Mouse (Mus musculus): ENCODE measurements around the gene Rreb1. TPM values are rescaled to one million over a fixed set of nuclear protein-coding genes. Genes with fewer than 3 reads are reported as not detected.

Rreb1 gene
- polyA plus RNA-seq, 1 experiment from 2014 or later, result 13.0 TPM

DNA sequence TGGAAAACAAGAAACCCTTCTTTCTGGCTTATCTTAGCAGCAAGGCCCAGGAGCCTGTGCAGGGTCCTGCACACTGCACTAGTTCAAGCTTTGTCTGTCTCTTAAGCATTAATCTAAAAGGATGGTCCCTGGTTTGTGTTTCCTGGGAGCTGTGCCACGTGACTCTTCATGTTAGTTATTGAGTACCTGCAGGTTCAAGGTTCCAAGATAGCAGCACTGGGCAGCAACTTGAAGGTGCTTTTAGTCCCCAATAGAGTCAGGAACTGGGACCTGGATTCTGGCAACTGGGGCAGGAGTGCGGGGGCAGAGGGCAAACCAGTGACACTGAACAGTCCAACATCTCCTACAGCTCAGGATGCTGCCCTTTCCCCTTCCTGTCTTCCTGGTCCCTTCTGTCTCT, 162.0 kb downstream of the Rreb1 start:
- no peaks in the 10 kb centered on the region for H3K27me3 ChIP-seq (ENCODE audit: control insufficient read depth, insufficient read depth, low read length)
- 76% methylated on average over 2 of the region's 2 CpGs for WGBS
- no peak overlapping the region for H3K4me2 ChIP-seq (ENCODE audit: low read depth, low read length)
- H3K27ac ChIP-seq (ENCODE audit: low read length), result no peak overlapping the region
- H3K9me3 ChIP-seq (replicated peaks; ENCODE audit: control insufficient read depth, low read length), result no peaks in the 10 kb centered on the region
- H3K4me1 ChIP-seq (ENCODE audit: control insufficient read depth, insufficient read depth, low read length), result peaks cover 15% of the 10 kb centered on the region
- no peak overlapping the region for H3K4me3 ChIP-seq (ENCODE audit: low read length)
- H3K36me3 ChIP-seq (ENCODE audit: control insufficient read depth, insufficient read depth), result peaks cover 27% of the 10 kb centered on the region
- no peak for ATAC-seq (replicated peaks; ENCODE audit: extremely low read depth, insufficient read depth, low FRiP score)
- no peak overlapping the region for H3K9ac ChIP-seq (ENCODE audit: low read length)

DNA sequence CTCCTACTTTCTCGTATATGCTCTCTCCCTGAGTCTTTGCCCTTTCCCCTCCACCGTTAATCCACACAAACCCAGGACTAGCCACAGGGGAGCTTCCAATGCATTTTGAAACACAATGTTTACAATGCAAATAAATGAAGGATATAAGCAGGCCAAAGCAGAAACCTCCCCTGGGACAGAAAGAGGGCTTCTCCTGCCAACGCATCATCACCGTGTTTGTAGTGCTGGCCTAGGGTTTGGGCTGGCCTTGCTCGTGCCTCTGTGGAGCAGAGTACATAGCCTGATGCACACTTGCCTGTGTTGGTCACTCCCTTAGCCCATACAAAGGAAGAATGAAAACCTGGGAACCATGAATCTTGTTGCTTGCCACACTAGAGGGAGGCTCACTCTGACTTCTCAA, 162.4 kb downstream of the Rreb1 start:
- H3K36me3 ChIP-seq (ENCODE audit: control insufficient read depth, insufficient read depth), result peaks cover 24% of the 10 kb centered on the region

DNA sequence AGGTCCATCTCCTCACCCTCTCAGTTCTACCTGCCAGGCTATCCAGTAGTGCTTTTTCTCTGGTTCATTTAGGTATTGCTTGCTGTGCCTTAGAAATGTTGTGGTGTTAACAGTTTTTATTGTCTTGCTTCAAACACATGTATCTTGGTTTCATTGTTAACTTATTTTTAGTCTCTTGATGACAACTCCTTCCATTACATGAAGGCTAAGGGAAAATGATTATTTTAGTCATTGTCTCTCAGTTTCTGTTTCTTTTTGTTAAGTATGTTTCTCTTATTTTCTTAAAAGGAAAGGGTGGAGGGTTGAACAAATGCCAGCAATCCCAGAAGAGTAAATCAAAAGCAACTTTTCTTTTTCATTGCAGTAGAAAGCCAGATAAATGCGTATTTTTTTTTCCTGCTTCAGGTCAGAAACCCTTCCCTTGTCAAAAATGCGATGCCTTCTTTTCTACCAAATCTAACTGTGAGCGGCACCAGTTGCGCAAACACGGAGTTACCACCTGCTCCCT, 163.0 kb downstream of the Rreb1 start:
- Histone ChIP-seq H3K4me3 (ENCODE audit: low read length) (no peak overlapping the region), H3K4me1 (ENCODE audit: control insufficient read depth, insufficient read depth, low read length) (peaks cover 18% of the 10 kb centered on the region), H3K36me3 (ENCODE audit: control insufficient read depth, insufficient read depth) (peaks cover 19% of the 10 kb centered on the region), H3K9me3 (replicated peaks; ENCODE audit: control insufficient read depth, low read length) (no peaks in the 10 kb centered on the region), H3K27ac (ENCODE audit: low read length) (no peak overlapping the region), H3K9ac (ENCODE audit: low read length) (no peak overlapping the region), H3K4me2 (ENCODE audit: low read depth, low read length) (no peak overlapping the region), H3K27me3 (ENCODE audit: control insufficient read depth, insufficient read depth, low read length) (no peaks in the 10 kb centered on the region)
- 83% methylated on average over 5 of the region's 5 CpGs for WGBS
- ATAC-seq (replicated peaks; ENCODE audit: extremely low read depth, insufficient read depth, low FRiP score), result no peak

More for the DNA sequence above, 162.4 kb downstream of the Rreb1 start:
- H3K9me3 ChIP-seq (replicated peaks; ENCODE audit: control insufficient read depth, low read length), result no peaks in the 10 kb centered on the region
- H3K27me3 ChIP-seq (ENCODE audit: control insufficient read depth, insufficient read depth, low read length), result no peaks in the 10 kb centered on the region
- no peak overlapping the region for H3K4me2 ChIP-seq (ENCODE audit: low read depth, low read length)
- ATAC-seq (replicated peaks; ENCODE audit: extremely low read depth, insufficient read depth, low FRiP score), result no peak
- H3K4me3 ChIP-seq (ENCODE audit: low read length), result no peak overlapping the region
- 75% methylated on average over 5 of the region's 5 CpGs for WGBS
- H3K9ac ChIP-seq (ENCODE audit: low read length), result no peak overlapping the region
- no peak overlapping the region for H3K27ac ChIP-seq (ENCODE audit: low read length)
- H3K4me1 ChIP-seq (ENCODE audit: control insufficient read depth, insufficient read depth, low read length), result peaks cover 18% of the 10 kb centered on the region

GRCm38 (mm10) chr13:37941950-37942886, 164.0 kb downstream of the Rreb1 start:
- H3K36me3 ChIP-seq (ENCODE audit: control insufficient read depth, insufficient read depth), result peaks cover 14% of the 10 kb centered on the region
- H3K4me1 ChIP-seq (ENCODE audit: control insufficient read depth, insufficient read depth, low read length), result peaks cover 18% of the 10 kb centered on the region
- no peaks in the 10 kb centered on the region for H3K9me3 ChIP-seq (replicated peaks; ENCODE audit: control insufficient read depth, low read length)
- no peaks in the 10 kb centered on the region for H3K27me3 ChIP-seq (ENCODE audit: control insufficient read depth, insufficient read depth, low read length)
- H3K27ac ChIP-seq (ENCODE audit: low read length), result peak overlapping the region; percentile 20
- no peak overlapping the region for H3K4me3 ChIP-seq (ENCODE audit: low read length)
- H3K9ac ChIP-seq (ENCODE audit: low read length), result 0 out of 2 replicates have a peak overlapping the region, but pooled peaks have one; percentile 30
- ATAC-seq (replicated peaks; ENCODE audit: extremely low read depth, insufficient read depth, low FRiP score), result no peak
- no peak overlapping the region for H3K4me2 ChIP-seq (ENCODE audit: low read depth, low read length)
- WGBS, result 72% methylated on average over 17 of the region's 17 CpGs

DNA sequence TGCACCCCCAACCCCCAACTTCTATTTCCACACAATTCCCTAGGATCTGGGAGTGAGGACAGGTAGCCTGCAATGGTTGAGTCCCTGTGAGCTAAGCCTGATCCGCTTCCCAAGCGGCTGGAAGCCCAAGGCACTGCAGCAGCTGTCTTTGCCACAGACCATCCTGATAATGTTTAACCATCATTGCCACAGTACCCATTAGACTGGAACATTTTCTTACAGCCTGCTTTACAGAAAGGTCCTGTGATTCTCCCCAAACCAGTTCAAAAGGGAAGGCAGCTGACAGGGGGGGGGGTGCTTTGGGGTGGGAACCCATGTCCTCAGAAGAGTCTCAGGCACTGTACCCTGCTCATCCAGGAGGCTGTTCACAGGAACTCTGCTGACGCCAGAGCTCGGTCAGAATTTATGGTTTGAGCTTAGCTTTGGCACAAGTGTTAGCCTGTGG, 164.7 kb downstream of the Rreb1 start:
- Histone ChIP-seq H3K4me1 (ENCODE audit: control insufficient read depth, insufficient read depth, low read length) (peaks cover 18% of the 10 kb centered on the region), H3K9me3 (replicated peaks; ENCODE audit: control insufficient read depth, low read length) (no peaks in the 10 kb centered on the region), H3K27ac (ENCODE audit: low read length) (no peak overlapping the region), H3K4me3 (ENCODE audit: low read length) (no peak overlapping the region), H3K9ac (ENCODE audit: low read length) (no peak overlapping the region), H3K27me3 (ENCODE audit: control insufficient read depth, insufficient read depth, low read length) (no peaks in the 10 kb centered on the region), H3K36me3 (ENCODE audit: control insufficient read depth, insufficient read depth) (peaks cover 20% of the 10 kb centered on the region), H3K4me2 (ENCODE audit: low read depth, low read length) (no peak overlapping the region)
- ATAC-seq (replicated peaks; ENCODE audit: extremely low read depth, insufficient read depth, low FRiP score), result no peak
- WGBS, result 82% methylated on average over 4 of the region's 4 CpGs

DNA sequence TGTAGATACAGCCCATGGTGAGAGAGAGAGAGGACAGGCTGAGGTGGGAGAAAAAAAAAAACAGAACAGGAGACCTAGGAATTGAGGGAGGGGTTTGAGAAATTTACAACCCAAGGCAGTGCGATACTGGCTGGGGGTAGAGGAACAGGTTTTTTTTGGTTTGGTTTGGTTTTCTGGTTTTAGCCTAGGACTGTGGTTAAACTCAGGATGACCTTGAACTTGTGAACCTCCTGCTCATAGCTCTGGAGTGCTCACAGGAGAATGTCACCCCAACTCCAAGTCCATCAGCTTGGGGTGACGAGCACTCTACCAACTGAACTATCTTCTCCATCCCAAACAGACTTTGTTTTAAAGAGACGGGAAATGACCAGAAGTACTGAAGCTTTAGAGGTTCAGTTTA, 165.3 kb downstream of the Rreb1 start:
- Histone ChIP-seq H3K4me2 (ENCODE audit: low read depth, low read length) (no peak overlapping the region), H3K9me3 (replicated peaks; ENCODE audit: control insufficient read depth, low read length) (no peaks in the 10 kb centered on the region), H3K27ac (ENCODE audit: low read length) (no peak overlapping the region), H3K4me1 (ENCODE audit: control insufficient read depth, insufficient read depth, low read length) (peaks cover 18% of the 10 kb centered on the region), H3K36me3 (ENCODE audit: control insufficient read depth, insufficient read depth) (peaks cover 24% of the 10 kb centered on the region), H3K4me3 (ENCODE audit: low read length) (no peak overlapping the region), H3K27me3 (ENCODE audit: control insufficient read depth, insufficient read depth, low read length) (no peaks in the 10 kb centered on the region), H3K9ac (ENCODE audit: low read length) (no peak overlapping the region)
- no peak for ATAC-seq (replicated peaks; ENCODE audit: extremely low read depth, insufficient read depth, low FRiP score)
- WGBS, result 85% methylated on average over 3 of the region's 3 CpGs

- Histone ChIP-seq H3K4me2 (ENCODE audit: low read depth, low read length) (no peak overlapping the region), H3K9me3 (replicated peaks; ENCODE audit: control insufficient read depth, low read length) (no peaks in the 10 kb centered on the region), H3K36me3 (ENCODE audit: control insufficient read depth, insufficient read depth) (peaks cover 29% of the 10 kb centered on the region), H3K4me1 (ENCODE audit: control insufficient read depth, insufficient read depth, low read length) (peaks cover 18% of the 10 kb centered on the region), H3K9ac (ENCODE audit: low read length) (no peak overlapping the region), H3K27ac (ENCODE audit: low read length) (no peak overlapping the region), H3K4me3 (ENCODE audit: low read length) (no peak overlapping the region), H3K27me3 (ENCODE audit: control insufficient read depth, insufficient read depth, low read length) (no peaks in the 10 kb centered on the region)
- WGBS, result 74% methylated on average over 1 of the region's 1 CpGs
- no peak for ATAC-seq (replicated peaks; ENCODE audit: extremely low read depth, insufficient read depth, low FRiP score)
Measured at GRCm38 (mm10) chr13:37944306-37944705, 166.1 kb downstream of the Rreb1 start.

- no peak overlapping the region for H3K27ac ChIP-seq (ENCODE audit: low read length)
- H3K36me3 ChIP-seq (ENCODE audit: control insufficient read depth, insufficient read depth), result peaks cover 40% of the 10 kb centered on the region
Measured at GRCm38 (mm10) chr13:37945392-37945791, 167.2 kb downstream of the Rreb1 start.

DNA sequence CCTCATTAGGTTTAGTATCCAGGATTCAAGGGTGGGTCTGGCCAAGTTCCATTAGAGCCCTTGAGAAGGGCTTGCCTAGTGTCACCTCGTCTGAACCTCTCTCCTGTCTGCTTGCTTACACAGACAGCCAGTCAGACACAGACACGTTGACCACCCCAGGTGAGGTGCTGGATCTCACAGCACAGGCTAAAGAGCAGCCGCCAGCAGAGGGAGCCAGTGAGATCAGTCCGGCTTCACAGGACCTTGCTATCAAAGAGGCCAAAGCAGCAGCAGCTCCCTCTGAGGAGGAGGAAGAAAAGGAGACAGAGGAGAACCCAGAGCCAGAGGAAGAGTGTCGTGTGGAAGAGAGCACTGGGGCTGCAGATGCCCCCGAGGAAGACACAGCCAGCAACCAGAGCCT, 168.5 kb downstream of the Rreb1 start:
- Histone ChIP-seq H3K4me1 (ENCODE audit: control insufficient read depth, insufficient read depth, low read length) (peaks cover 12% of the 10 kb centered on the region), H3K9me3 (replicated peaks; ENCODE audit: control insufficient read depth, low read length) (no peaks in the 10 kb centered on the region), H3K4me2 (ENCODE audit: low read depth, low read length) (no peak overlapping the region), H3K4me3 (ENCODE audit: low read length) (no peak overlapping the region), H3K27ac (ENCODE audit: low read length) (no peak overlapping the region), H3K27me3 (ENCODE audit: control insufficient read depth, insufficient read depth, low read length) (no peaks in the 10 kb centered on the region), H3K9ac (ENCODE audit: low read length) (no peak overlapping the region), H3K36me3 (ENCODE audit: control insufficient read depth, insufficient read depth) (peaks cover 41% of the 10 kb centered on the region)
- peak; percentile 43; the same call in 1 of the 2 replicates for ATAC-seq (replicated peaks; ENCODE audit: extremely low read depth, insufficient read depth, low FRiP score)
- 20% methylated on average over 6 of the region's 6 CpGs for WGBS

More at GRCm38 (mm10) chr13:37945392-37945791, 167.2 kb downstream of the Rreb1 start:
- Histone ChIP-seq H3K9me3 (replicated peaks; ENCODE audit: control insufficient read depth, low read length) (no peaks in the 10 kb centered on the region), H3K4me2 (ENCODE audit: low read depth, low read length) (no peak overlapping the region), H3K4me3 (ENCODE audit: low read length) (no peak overlapping the region), H3K4me1 (ENCODE audit: control insufficient read depth, insufficient read depth, low read length) (peaks cover 18% of the 10 kb centered on the region), H3K27me3 (ENCODE audit: control insufficient read depth, insufficient read depth, low read length) (no peaks in the 10 kb centered on the region), H3K9ac (ENCODE audit: low read length) (no peak overlapping the region)
- 46% methylated on average over 8 of the region's 8 CpGs for WGBS
- ATAC-seq (replicated peaks; ENCODE audit: extremely low read depth, insufficient read depth, low FRiP score), result 0 out of 2 replicates have a peak, but pooled peaks have one; percentile 9

Data from heart, embryonic 16.5 days (tissue).